Mouse (Mus musculus) lung, postnatal 0 days (tissue): ENCODE data around the gene Clmp.

ENCODE experiments used
- CTCF ChIP-seq: IDR thresholded peaks from 2 replicates; pipeline ENCODE4 v1.5.1; 2016; ENCODE audit warnings: antibody characterized with exemption, mild to moderate bottlenecking
- EP300 ChIP-seq: IDR thresholded peaks from 2 replicates; pipeline ENCODE4 v1.6.1; 2016; ENCODE audit warnings: antibody characterized with exemption, mild to moderate bottlenecking, control low read depth

DNA sequence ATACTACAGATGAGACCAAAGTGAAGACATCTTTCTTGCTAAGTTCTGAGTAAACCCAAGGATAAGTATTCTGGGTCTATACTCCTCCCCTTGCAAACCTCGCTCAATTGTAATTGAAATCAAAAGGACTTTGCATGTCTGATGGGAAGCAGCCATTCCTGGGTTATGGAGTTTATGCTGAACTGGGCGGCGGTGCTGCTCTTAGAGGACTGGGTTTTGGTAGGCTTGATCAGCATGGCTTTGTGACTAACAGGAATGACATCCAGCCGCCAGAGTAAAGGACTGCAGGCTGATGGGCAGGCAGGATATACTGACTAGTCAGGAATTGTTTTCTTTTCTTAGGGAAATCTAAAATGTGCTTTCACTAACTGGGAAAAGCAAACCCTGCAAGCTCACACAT is 82.2 kb downstream of the Clmp start:
- TF ChIP-seq CTCF (no peak), EP300 (no peak)
